Mouse (Mus musculus): ENCODE results near the gene Sval2. TPM values are rescaled to one million over a fixed set of nuclear protein-coding genes. Genes with fewer than 3 reads are reported as not detected.

The Sval2 gene
- not detected in 2 replicates for polyA plus RNA-seq (2012; rRNA removed)

DNA sequence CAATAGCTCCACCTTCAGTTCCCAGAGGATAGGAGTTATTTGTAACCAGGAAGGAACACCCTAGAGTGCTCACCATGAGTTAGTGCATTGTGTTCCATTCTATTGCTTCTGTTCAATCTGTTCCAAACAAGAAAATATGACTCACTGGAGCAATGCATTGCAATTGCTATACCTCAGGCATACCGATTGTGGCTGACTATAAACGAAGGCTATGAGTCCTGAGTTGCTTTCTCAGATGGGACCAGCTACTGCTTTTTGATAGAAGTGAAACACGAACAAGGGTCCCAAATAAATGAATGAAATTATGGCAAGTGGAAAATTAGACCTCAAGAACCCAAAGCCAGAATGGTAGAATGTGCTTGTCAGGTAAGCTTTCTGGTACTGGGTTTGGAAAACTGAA is at the start of gene Sval2:
Gene Sval2 (plus strand): TSS at position 301 of the 400 bp plus-strand sequence.
- no peak for DNase-seq (ENCODE audit: extremely low spot score in 1 of 2, low spot score in 1 of 2)

DNA sequence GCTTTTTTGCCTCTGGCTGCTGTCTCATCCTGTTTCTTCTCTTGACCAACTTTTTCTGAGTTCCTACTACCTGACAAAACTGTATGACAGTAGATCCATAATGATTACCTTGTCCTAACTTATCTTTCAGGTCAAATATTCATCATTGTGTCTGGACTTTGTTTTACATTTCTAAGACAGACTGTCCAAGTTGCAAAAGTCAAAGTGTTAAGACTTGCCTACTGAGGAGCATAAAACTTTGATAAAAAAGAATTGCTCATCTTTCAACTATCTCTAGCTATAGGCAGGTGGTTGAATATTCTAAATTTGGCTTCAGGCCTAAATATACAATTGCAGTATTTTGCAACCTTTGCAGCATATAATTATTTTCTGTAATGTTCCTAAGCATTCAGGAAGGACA is 28.7 kb upstream of the Sval2 start:
- DNase-seq (ENCODE audit: extremely low spot score in 1 of 2, low spot score in 1 of 2), result no peak

GRCm38 (mm10) chr6:41829516-41829915 is 23.3 kb upstream of the Sval2 start:
- DNase-seq (ENCODE audit: extremely low spot score in 1 of 2, low spot score in 1 of 2), result no peak

DNA sequence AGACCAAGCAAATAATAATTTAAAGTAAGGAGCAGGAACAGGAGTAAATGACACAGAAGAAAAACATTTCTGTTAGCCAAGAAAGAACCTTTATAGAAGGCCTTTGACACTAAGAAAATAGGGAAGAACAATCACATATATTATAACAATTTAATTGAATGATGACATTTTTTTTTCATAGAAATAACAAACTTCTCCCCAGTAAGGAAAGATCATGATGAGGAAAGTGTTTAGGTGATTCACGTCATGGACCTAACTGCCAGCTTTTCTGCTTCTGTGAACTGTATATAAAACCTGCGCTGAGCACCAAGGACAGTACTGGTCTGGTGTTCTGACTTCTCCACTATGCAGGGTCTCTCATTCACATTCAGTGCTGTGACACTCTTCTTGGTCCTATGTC is 5.6 kb upstream of the Sval2 start, which contains the start of gene Pip:
Gene Pip (plus strand): TSS at position 301 of the 400 bp plus-strand sequence.
- DNase-seq (ENCODE audit: extremely low spot score in 1 of 2, low spot score in 1 of 2), result no peak

DNA sequence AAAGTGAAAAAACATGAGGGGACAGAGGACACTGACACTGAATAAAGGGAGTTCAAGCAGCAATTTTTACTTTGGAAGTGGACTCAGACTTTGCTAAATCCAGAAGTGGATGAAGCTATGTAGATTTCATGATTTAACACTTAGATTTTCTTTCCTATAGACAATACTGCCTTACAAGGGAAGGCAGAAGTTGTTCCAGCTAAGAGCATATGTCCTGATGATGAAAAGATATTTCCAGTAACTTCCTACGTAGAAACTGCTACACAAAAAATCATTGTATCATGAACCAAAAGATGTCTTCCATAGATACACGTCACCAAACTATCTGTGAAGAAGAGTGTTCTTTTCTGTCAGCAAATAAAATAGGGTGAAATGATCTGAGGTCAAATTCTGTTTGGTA is 11.2 kb downstream of the Sval2 start:
- DNase-seq (ENCODE audit: extremely low spot score in 1 of 2, low spot score in 1 of 2), result peak in 1 of 2 experiments; percentile 6

- no peak for DNase-seq (ENCODE audit: extremely low spot score in 1 of 2, low spot score in 1 of 2)
Measured at GRCm38 (mm10) chr6:41911625-41912024, 58.8 kb downstream of the Sval2 start.

Other genes with a start within 250 kb of the Sval2 start
- 76.3 and 108 TPM in 2 replicates for gene Ephb6, start 247.5 kb upstream of the Sval2 start, polyA plus RNA-seq (2012; rRNA removed)
- 0.72 and 0.74 TPM in 2 replicates for gene Trpv6, start 216.6 kb upstream of the Sval2 start, polyA plus RNA-seq (2012; rRNA removed)
- gene Trpv5, start 172.2 kb upstream of the Sval2 start, polyA plus RNA-seq (2012; rRNA removed), result not detected in 2 replicates
- gene Llcfc1, start 168.6 kb upstream of the Sval2 start, polyA plus RNA-seq (2012; rRNA removed), result not detected in 2 replicates
- 0.08 and 0.13 TPM in 2 replicates for gene Kel, start 148.7 kb upstream of the Sval2 start, polyA plus RNA-seq (2012; rRNA removed)
- gene Olfr459, start 77.8 kb upstream of the Sval2 start, polyA plus RNA-seq (2012; rRNA removed), result not detected in 2 replicates
- not detected in 2 replicates for gene Pip, start 5.5 kb upstream of the Sval2 start, polyA plus RNA-seq (2012; rRNA removed)
- gene Sval1, start 98.6 kb downstream of the Sval2 start, polyA plus RNA-seq (2012; rRNA removed), result not detected in 2 replicates
- not detected in 2 replicates for gene Sval3, start 115.2 kb downstream of the Sval2 start, polyA plus RNA-seq (2012; rRNA removed)
- gene Sva, start 185.4 kb downstream of the Sval2 start, polyA plus RNA-seq (2012; rRNA removed), result not detected in 2 replicates

Data from frontal cortex, adult 2 months (tissue).